In the genomic region with DNA sequence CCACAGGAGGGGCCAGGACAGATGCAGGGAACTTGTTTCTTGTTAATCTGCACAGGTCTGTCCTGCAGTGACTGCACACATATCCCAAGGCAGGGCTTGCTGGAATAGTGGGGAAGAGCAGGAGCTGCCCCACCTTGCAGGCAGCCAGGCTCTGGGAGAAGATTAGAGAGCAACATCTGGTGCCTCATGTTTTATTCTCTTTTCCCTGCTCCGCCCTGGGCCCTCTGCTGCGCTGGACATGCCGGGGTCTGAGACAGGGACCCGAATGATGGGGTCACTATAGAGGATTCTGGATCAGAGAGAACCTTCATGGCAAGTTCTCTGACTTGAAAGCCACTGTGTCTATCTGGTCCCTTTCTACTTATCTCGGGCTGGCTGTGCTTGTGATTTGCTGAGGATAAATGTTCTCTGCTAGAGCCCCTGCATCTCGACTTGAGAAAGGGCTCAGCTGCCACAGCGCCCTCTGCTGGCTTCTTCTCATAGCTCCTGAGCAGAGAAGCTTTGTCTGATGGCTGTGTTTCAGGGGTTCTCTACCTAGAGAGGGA, we compare ENCODE assay signal across 8 mouse cellular contexts.
DNase-seq lines count a peak whose midpoint lies in the region; ATAC-seq and TF ChIP-seq lines count a peak whose summit lies in the region.

No protein-coding gene starts in this region.

- no peak overlapping the region for H3K4me3 ChIP-seq in embryonic facial prominence, embryonic 12.5 days
- no peak overlapping the region for H3K4me3 ChIP-seq in kidney, embryonic 16.5 days (ENCODE audit: low read length)
- no peak overlapping the region for H3K4me3 ChIP-seq in limb, embryonic 14.5 days (replicated peaks; ENCODE audit: low read length)
- no peak overlapping the region for H3K4me3 ChIP-seq in neural tube, embryonic 11.5 days (ENCODE audit: low read depth, low read length)
- no peak overlapping the region for H3K4me3 ChIP-seq in testis, adult 2 months (ENCODE audit: control insufficient read depth, low read depth, low read length)

- H3K9me3 ChIP-seq in embryonic facial prominence, embryonic 12.5 days, result no peaks in the 10 kb centered on the region
- H3K9me3 ChIP-seq in kidney, embryonic 16.5 days (ENCODE audit: low read length), result no peaks in the 10 kb centered on the region
- no peaks in the 10 kb centered on the region for H3K9me3 ChIP-seq in limb, embryonic 14.5 days (ENCODE audit: control insufficient read depth, low read length)
- H3K9me3 ChIP-seq in neural tube, embryonic 11.5 days (ENCODE audit: control insufficient read depth, low read length), result no peaks in the 10 kb centered on the region

- peaks cover 14% of the 10 kb centered on the region; the same call in 1 of the 2 replicates for H3K4me1 ChIP-seq in embryonic facial prominence, embryonic 12.5 days
- no peaks in the 10 kb centered on the region for H3K4me1 ChIP-seq in kidney, embryonic 16.5 days (ENCODE audit: insufficient read depth, low read length)
- H3K4me1 ChIP-seq in limb, embryonic 14.5 days (ENCODE audit: control insufficient read depth, insufficient read depth, low read length), result peaks cover 5% of the 10 kb centered on the region
- H3K4me1 ChIP-seq in neural tube, embryonic 11.5 days (ENCODE audit: control insufficient read depth, insufficient read depth, low read length), result peaks cover 11% of the 10 kb centered on the region; the same call in 1 of the 2 replicates
- no peaks in the 10 kb centered on the region for H3K4me1 ChIP-seq in testis, adult 2 months (ENCODE audit: control insufficient read depth, insufficient read depth, low read length)

- H3K36me3 ChIP-seq in embryonic facial prominence, embryonic 12.5 days, result no peaks in the 10 kb centered on the region
- no peaks in the 10 kb centered on the region for H3K36me3 ChIP-seq in kidney, embryonic 16.5 days (ENCODE audit: insufficient read depth, low read length)
- H3K36me3 ChIP-seq in limb, embryonic 14.5 days (ENCODE audit: control insufficient read depth, insufficient read depth, low read length), result no peaks in the 10 kb centered on the region
- no peaks in the 10 kb centered on the region for H3K36me3 ChIP-seq in neural tube, embryonic 11.5 days (ENCODE audit: control insufficient read depth, insufficient read depth, low read length)
- H3K36me3 ChIP-seq in testis, adult 2 months (ENCODE audit: control insufficient read depth, insufficient read depth, low read length), result no peaks in the 10 kb centered on the region

- 0 out of 2 replicates have a peak, but pooled peaks cover 4% of the 10 kb centered on the region for H3K27me3 ChIP-seq in embryonic facial prominence, embryonic 12.5 days
- H3K27me3 ChIP-seq in kidney, embryonic 16.5 days (ENCODE audit: insufficient read depth, low read length), result no peaks in the 10 kb centered on the region
- H3K27me3 ChIP-seq in limb, embryonic 14.5 days (ENCODE audit: control insufficient read depth, insufficient read depth, low read length), result no peaks in the 10 kb centered on the region
- H3K27me3 ChIP-seq in neural tube, embryonic 11.5 days (ENCODE audit: control insufficient read depth, insufficient read depth, low read length), result no peaks in the 10 kb centered on the region
- H3K27me3 ChIP-seq in testis, adult 2 months (ENCODE audit: control insufficient read depth, insufficient read depth, low read length), result no peaks in the 10 kb centered on the region

- no peak overlapping the region for H3K4me2 ChIP-seq in embryonic facial prominence, embryonic 12.5 days (replicated peaks)
- H3K4me2 ChIP-seq in kidney, embryonic 16.5 days (replicated peaks; ENCODE audit: low read depth, low read length), result no peak overlapping the region
- H3K4me2 ChIP-seq in limb, embryonic 14.5 days (replicated peaks; ENCODE audit: low read depth, low read length, severe bottlenecking), result no peak overlapping the region
- no peak overlapping the region for H3K4me2 ChIP-seq in neural tube, embryonic 11.5 days (ENCODE audit: low read depth)

- no peak overlapping the region for H3K9ac ChIP-seq in embryonic facial prominence, embryonic 12.5 days
- no peak overlapping the region for H3K9ac ChIP-seq in kidney, embryonic 16.5 days (replicated peaks; ENCODE audit: low read length)
- H3K9ac ChIP-seq in limb, embryonic 14.5 days (ENCODE audit: low read depth, low read length, severe bottlenecking), result no peak overlapping the region
- no peak overlapping the region for H3K9ac ChIP-seq in neural tube, embryonic 11.5 days (ENCODE audit: low read length)

- no peak overlapping the region for H3K27ac ChIP-seq in embryonic facial prominence, embryonic 12.5 days
- H3K27ac ChIP-seq in kidney, embryonic 16.5 days (ENCODE audit: low read length), result no peak overlapping the region
- no peak overlapping the region for H3K27ac ChIP-seq in limb, embryonic 14.5 days (replicated peaks; ENCODE audit: low read depth, low read length)
- no peak overlapping the region for H3K27ac ChIP-seq in neural tube, embryonic 11.5 days (ENCODE audit: low read depth, low read length)
- H3K27ac ChIP-seq in testis, adult 2 months (ENCODE audit: control insufficient read depth, insufficient read depth, low read depth, low read length), result no peak overlapping the region

- no peak for TF ChIP-seq POLR2A in limb, embryonic 14.5 days (IDR thresholded peaks at IDR 0.05; ENCODE audit: borderline replicate concordance, extremely low read depth, insufficient read depth, insufficient read length)
- TF ChIP-seq POLR2A in testis, adult 2 months (IDR thresholded peaks at IDR 0.05; ENCODE audit: control insufficient read depth, low read depth, low read length), result no peak

- DNase-seq in CD4-positive helper T cell, adult 2 months (ENCODE audit: low read depth, low spot score), result peak; percentile 15
- peak; percentile 39 to 46 for DNase-seq in adrenal gland, postnatal 4 days (ENCODE audit: low spot score in 2 of 2)
- peak; percentile 19 for DNase-seq in heart, adult 8-10 months (ENCODE audit: low spot score)
- peak; percentile 88 for DNase-seq in limb, embryonic 14.5 days (ENCODE audit: low spot score)
- DNase-seq in neural tube, embryonic 11.5 days (ENCODE audit: low spot score), result peak; percentile 85

- 40% methylated on average over 7 of the region's 7 CpGs for WGBS in embryonic facial prominence, embryonic 12.5 days
- 51% methylated on average over 7 of the region's 7 CpGs for WGBS in kidney, embryonic 16.5 days
- WGBS in limb, embryonic 14.5 days, result 32% methylated on average over 7 of the region's 7 CpGs
- 44% methylated on average over 7 of the region's 7 CpGs for WGBS in neural tube, embryonic 11.5 days

- TF ChIP-seq CTCF in testis, adult 2 months (IDR thresholded peaks at IDR 0.05; ENCODE audit: control insufficient read depth, insufficient read depth, insufficient replicate concordance, low read depth, low read length), result peak; percentile 70; the same call in 1 of the 2 replicates

- 0 out of 2 replicates have a peak, but pooled peaks have one; percentile 32 for ATAC-seq in embryonic facial prominence, embryonic 12.5 days (ENCODE audit: insufficient number of reproducible peaks, insufficient read depth, low FRiP score, low TSS enrichment)
- peak; percentile 69 for ATAC-seq in kidney, embryonic 16.5 days (ENCODE audit: low FRiP score, low TSS enrichment)
- ATAC-seq in limb, embryonic 14.5 days (ENCODE audit: low FRiP score, low read depth), result peak; percentile 58; the same call in 1 of the 2 replicates
- no peak for ATAC-seq in neural tube, embryonic 11.5 days (ENCODE audit: insufficient read depth, low FRiP score, low TSS enrichment)

Comparison
In these comparisons a context has a peak if more than half of its experiments do, and no peak if none do; other contexts are left out.
1. DNase-seq: peak in every context shown above with its lines; median percentile 88 in limb, embryonic 14.5 days; 85 in neural tube, embryonic 11.5 days; 42 in adrenal gland, postnatal 4 days; 19 in heart, adult 8-10 months; 15 in CD4-positive helper T cell, adult 2 months.